9 mouse cellular contexts compared by ENCODE assay signal in genomic region chr13:15707481-15707881, GRCm38 (mm10).
A peak's percentile ranks its signal among the peaks of the same experiment; 100 is the strongest.
DNase-seq lines count a peak whose midpoint lies in the region; ATAC-seq and TF ChIP-seq lines count a peak whose summit lies in the region.
"Had no signal": no experiment of that assay in that cellular context is flagged by ENCODE, and none has a peak within 500 bp of the region (broad histone marks: within the 10 kb centered on the region; RNA-seq: fewer than 3 reads in every experiment).

No protein-coding gene starts in this region.

- no peak overlapping the region for H3K9ac ChIP-seq in midbrain, embryonic 13.5 days (replicated peaks)

- WGBS in kidney, adult 2 months, result 52% methylated on average over 4 of the region's 4 CpGs
- WGBS in midbrain, embryonic 13.5 days, result 16% methylated on average over 4 of the region's 4 CpGs

- peak; percentile 50 for DNase-seq in kidney, adult 2 months
- DNase-seq in kidney, adult 11 months, result no peak
- peak; percentile 34 for DNase-seq in embryo, embryonic 11 days
- DNase-seq in heart, postnatal 4 days, result peak; percentile 23
- DNase-seq in cerebellum, adult 9-10 months, result no peak
- no peak for DNase-seq in urinary bladder, adult 2 months (ENCODE audit: low spot score)
- DNase-seq: cerebellum, adult 18-20 months had no signal

- H3K4me2 ChIP-seq in midbrain, embryonic 13.5 days (replicated peaks), result no peak overlapping the region

- no peaks in the 10 kb centered on the region for H3K9me3 ChIP-seq in midbrain, embryonic 13.5 days

- no peaks in the 10 kb centered on the region for H3K4me1 ChIP-seq in kidney, adult 2 months (ENCODE audit: control insufficient read depth, insufficient read depth, low read length)
- H3K4me1 ChIP-seq in midbrain, embryonic 13.5 days (replicated peaks), result peaks cover 34% of the 10 kb centered on the region

- 0 out of 2 replicates have a peak, but pooled peaks have one; percentile 11 for TF ChIP-seq CTCF in kidney, adult 2 months (conservative IDR thresholded peaks at IDR 0.05; ENCODE audit: insufficient read depth, insufficient read length, low read depth, low read length)

- ATAC-seq in midbrain, embryonic 13.5 days, result peak; percentile 73
- ATAC-seq in inflammation-experienced regulatory T-cells, adult 6 months, result no peak

- no peaks in the 10 kb centered on the region for H3K36me3 ChIP-seq in kidney, adult 2 months (ENCODE audit: control insufficient read depth, insufficient read depth, low read length)
- no peaks in the 10 kb centered on the region for H3K36me3 ChIP-seq in midbrain, embryonic 13.5 days

- H3K4me3 ChIP-seq in kidney, adult 2 months (ENCODE audit: insufficient read depth, low read depth, low read length), result no peak overlapping the region
- no peak overlapping the region for H3K4me3 ChIP-seq in midbrain, embryonic 13.5 days (replicated peaks)

- H3K27me3 ChIP-seq in kidney, adult 2 months (replicated peaks; ENCODE audit: control insufficient read depth, insufficient read depth, low read length), result no peaks in the 10 kb centered on the region
- H3K27me3 ChIP-seq in midbrain, embryonic 13.5 days, result no peaks in the 10 kb centered on the region; the same call in 1 of the 2 replicates

- no peak for TF ChIP-seq POLR2A in kidney, adult 2 months (IDR thresholded peaks at IDR 0.05; ENCODE audit: low read depth, low read length)

- no peak overlapping the region for H3K27ac ChIP-seq in kidney, adult 2 months (ENCODE audit: insufficient read depth, low read depth, low read length)
- peak overlapping the region; percentile 32; the same call in 1 of the 2 replicates for H3K27ac ChIP-seq in midbrain, embryonic 13.5 days

Comparison
In these comparisons a context has a peak if more than half of its experiments do, and no peak if none do; other contexts are left out.
1. DNase-seq: peak in kidney, adult 2 months (single experiment), embryo, embryonic 11 days (single experiment) and heart, postnatal 4 days (single experiment); none in kidney, adult 11 months (single experiment), cerebellum, adult 9-10 months (single experiment) and urinary bladder, adult 2 months (single experiment).